Mouse (Mus musculus) liver, embryonic 14.5 days (tissue): ENCODE measurements around the gene Usp50.

Experiments used
- CTCF ChIP-seq: IDR thresholded peaks from 2 replicates; pipeline ENCODE4 v1.5.1; 2016; ENCODE audit warnings: antibody characterized with exemption, low read depth, control low read depth
- EP300 ChIP-seq: IDR thresholded peaks from 2 replicates; pipeline ENCODE4 v1.6.1; 2016; ENCODE audit warnings: antibody characterized with exemption, low read depth

DNA sequence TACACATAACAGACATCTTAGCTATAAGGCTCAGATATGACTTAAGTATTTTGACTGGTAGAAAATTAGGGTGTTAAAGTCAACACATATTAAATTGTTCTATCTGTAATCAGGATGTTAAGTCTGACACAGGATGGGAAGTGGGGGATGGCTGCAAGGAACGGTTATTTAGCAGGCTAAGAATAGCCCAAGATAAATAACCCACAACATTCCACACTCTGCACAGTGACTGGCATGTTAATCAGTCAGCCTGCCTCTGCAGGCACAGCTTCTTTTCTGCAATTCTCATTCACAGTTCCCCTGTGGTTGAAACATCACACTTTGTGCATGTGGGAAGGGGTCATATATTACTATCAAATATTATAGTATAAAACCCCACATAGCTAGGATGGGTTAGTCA is 32.6 kb upstream of the Usp50 start:
- TF ChIP-seq CTCF (no peak), EP300 (no peak)
